Mouse (Mus musculus): ENCODE data around the gene Zwilch. TPM values are rescaled to one million over a fixed set of nuclear protein-coding genes. Genes with fewer than 3 reads are reported as not detected.

Zwilch gene
- polyA plus RNA-seq (2015; fragmentation: Nextera tagmentation; extraction: Ambion mirVana), result 3.4 and 4.4 TPM in 2 replicates

DNA sequence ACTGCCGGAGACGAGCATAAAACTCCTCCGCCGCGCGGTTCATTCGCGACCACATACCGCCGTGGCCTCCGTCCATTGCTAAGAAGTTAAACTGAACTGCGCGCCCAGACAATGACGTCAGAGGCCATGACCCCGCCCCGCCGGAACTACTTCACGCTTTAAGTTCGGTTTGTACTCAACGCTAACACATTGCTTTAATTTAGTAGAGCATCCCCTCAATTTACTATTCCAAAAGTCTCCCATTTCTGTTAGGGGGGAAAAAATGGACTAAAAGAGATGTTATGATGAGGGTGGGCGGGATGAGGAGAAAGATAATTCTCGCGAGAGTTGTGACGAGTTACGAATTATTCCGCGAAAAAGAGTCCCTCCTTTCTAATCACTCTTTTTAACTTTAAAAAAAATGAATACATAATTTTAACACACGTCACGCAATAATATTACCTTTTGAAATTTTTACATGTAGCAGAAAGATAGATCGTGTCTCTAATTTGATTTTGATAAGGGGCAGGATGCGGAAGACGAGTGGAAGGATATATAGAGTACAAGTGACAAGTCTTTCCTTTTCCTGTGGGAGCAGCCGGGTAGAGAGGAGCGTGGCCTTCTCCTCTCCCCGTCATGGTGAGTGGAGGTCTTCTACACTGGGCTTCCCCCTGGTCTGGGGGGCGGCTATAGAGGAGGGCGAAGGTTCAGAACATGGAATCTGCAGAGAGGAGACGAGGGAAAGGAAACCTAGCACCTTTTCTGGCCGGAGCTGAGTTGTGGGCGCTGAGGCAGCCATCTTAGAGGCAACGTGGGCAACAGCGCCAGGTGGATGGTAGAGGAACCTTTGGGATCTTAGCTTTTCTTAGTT, at the start of gene Zwilch, which contains the start of gene Rpl4:
TSS of gene Zwilch (minus strand) at position 289 of the 850 bp plus-strand sequence.
TSS of gene Rpl4 (plus strand) at position 560 of the 850 bp plus-strand sequence.

DNA sequence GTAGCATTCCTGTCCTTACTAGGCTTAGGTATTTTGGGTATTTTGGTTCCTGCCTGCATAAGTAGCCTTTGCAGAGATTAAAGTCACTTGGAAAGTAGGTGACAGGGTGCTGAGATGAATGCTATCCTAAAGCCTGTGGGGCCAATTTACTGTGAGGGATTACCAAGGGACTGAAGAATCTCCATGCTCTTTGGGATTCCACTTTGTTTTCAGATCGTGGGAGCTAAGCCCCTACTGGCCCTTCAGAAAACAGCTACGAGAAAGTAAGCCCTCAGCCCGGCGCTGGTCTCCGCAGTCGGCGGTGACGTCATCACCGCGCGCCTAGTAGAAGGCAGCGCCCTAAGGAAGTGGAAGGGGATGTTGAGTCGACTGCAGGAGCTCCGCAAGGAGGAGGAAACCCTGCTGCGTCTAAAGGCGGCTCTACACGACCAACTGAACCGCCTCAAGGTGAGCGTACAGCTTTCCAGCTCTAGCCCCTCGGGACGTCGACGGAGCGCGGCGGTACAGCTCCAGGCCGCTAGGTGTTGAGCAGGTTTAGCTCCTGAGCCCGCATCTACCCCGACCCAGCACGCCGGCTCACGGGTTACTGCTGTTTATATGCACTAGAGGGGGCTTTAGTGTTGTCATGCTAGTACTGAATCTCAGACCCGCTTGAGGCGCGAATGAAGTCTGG, 6.2 kb upstream of the Zwilch start, which contains the start of gene Snapc5:
TSS of gene Snapc5 (plus strand) at position 301 of the 673 bp plus-strand sequence.

DNA sequence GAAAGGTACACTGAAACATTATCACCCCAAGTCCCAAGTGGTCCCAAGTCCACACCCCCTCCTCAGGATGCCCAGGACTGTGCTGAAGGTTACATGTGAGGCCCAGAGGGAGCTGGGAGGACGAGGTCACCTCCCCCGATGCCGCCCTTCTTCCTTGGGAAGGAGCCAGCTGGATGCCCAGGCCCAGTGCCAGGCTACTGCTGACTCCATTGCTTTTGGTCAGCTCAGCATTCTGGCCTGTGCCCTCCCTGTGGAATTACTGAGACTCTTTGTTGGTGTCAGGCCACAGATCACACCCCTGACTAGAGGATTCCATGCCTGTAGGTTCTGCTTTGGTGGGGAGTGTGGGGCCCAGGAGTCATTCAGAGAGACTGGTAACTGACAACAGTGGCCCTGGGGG, 56.0 kb downstream of the Zwilch start, which contains the start of gene Lctl:
TSS of gene Lctl (plus strand) at position 272 of the 400 bp plus-strand sequence.

Other genes starting within 250 kb of the Zwilch start
- 1.9 and 2.6 TPM in 2 replicates for gene Smad6, start 151.0 kb downstream of the Zwilch start, polyA plus RNA-seq (2015; fragmentation: Nextera tagmentation; extraction: Ambion mirVana)
- 0.23 TPM in 1 of 2 replicates, not detected in the other for gene Lctl, start 56.0 kb downstream of the Zwilch start, polyA plus RNA-seq (2015; fragmentation: Nextera tagmentation; extraction: Ambion mirVana)
- 575 TPM in 2 replicates for gene Rpl4, start 271 bp upstream of the Zwilch start, polyA plus RNA-seq (2015; fragmentation: Nextera tagmentation; extraction: Ambion mirVana)
- gene Snapc5, start 6.2 kb upstream of the Zwilch start, polyA plus RNA-seq (2015; fragmentation: Nextera tagmentation; extraction: Ambion mirVana), result 35.5 and 35.9 TPM in 2 replicates
- 1.9 and 2.5 TPM in 2 replicates for gene Uchl4, start 62.1 kb upstream of the Zwilch start, polyA plus RNA-seq (2015; fragmentation: Nextera tagmentation; extraction: Ambion mirVana)
- 89.4 TPM in 2 replicates for gene Map2k1, start 80.5 kb upstream of the Zwilch start, polyA plus RNA-seq (2015; fragmentation: Nextera tagmentation; extraction: Ambion mirVana)
- gene Tipin, start 108.5 kb upstream of the Zwilch start, polyA plus RNA-seq (2015; fragmentation: Nextera tagmentation; extraction: Ambion mirVana), result 64.1 and 64.7 TPM in 2 replicates
- 15.4 and 16.3 TPM in 2 replicates for gene Dis3l, start 168.2 kb upstream of the Zwilch start, polyA plus RNA-seq (2015; fragmentation: Nextera tagmentation; extraction: Ambion mirVana)
- 16.1 and 18.1 TPM in 2 replicates for gene Megf11, start 212.5 kb upstream of the Zwilch start, polyA plus RNA-seq (2015; fragmentation: Nextera tagmentation; extraction: Ambion mirVana)